Mouse (Mus musculus): ENCODE results near the gene Gm45808. TPM values are rescaled to one million over a fixed set of nuclear protein-coding genes. Genes with fewer than 3 reads are reported as not detected.
"Not testable (repeated sequence)": the region's sequence is repeated elsewhere in the genome, so short reads cannot be mapped to it uniquely, and the experiment has no call there.

The Gm45808 gene
- polyA plus RNA-seq, 1 experiment from 2014 or later: not detected

DNA sequence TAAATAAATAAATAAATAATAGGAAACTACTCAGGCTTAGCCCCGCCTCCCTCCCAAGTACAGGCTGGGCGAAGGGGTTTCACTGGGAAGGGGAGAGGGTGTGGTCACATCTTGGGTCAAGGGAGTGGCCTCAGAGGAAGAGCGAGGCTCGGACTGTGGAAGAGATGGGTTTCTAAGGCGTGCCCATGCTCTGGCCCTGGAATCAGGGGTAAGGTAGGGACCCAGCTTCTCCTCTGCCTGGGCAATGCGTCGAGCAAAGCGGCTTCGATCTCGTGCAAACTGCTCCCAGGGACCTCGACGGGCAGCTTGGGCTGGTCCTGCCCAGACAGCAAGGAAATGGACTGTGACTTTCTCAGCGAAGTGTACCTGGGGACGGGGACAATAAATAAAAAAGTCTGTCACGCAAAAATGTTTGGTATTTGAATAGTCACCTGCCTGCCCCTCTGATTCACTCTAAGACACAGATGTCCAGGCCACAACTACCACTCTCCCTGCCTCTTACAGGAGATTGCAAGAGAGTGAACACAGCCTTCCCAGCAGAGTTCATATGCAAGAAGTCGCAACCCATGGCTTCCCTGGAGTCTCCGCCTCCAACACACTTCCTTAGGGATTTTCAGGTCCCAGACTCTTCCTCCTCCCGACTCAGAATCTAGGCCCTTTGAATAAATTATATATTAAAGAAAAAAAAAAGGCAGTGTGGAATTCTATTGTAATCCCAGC is 36.5 kb upstream of the Gm45808 start:
- ATAC-seq: peak; percentile 14
- CTCF ChIA-PET: interaction anchor here (1.0 to 2.6 kb wide), 4 partner anchors 13 to 159 kb away, joined by 4 to 8 read pairs (median 6); partner anchors contain the start of gene Nucb1
- POLR2A ChIA-PET: interaction anchor here (0.7 kb wide), 1 partner anchor 124 kb away, joined by 3 read pairs; no protein-coding TSS in a partner anchor
- TF ChIP-seq CTCF (IDR thresholded peaks at IDR 0.05): no peak
- in situ Hi-C loops (cut with MboI; ENCODE audit: low pct_unique_long_range_greater_than_20kb): no loop called here
- no peak for DNase-seq (ENCODE audit: low read depth, low spot score)
- H3K27me3 ChIP-seq: no peaks in the 10 kb centered on the region

DNA sequence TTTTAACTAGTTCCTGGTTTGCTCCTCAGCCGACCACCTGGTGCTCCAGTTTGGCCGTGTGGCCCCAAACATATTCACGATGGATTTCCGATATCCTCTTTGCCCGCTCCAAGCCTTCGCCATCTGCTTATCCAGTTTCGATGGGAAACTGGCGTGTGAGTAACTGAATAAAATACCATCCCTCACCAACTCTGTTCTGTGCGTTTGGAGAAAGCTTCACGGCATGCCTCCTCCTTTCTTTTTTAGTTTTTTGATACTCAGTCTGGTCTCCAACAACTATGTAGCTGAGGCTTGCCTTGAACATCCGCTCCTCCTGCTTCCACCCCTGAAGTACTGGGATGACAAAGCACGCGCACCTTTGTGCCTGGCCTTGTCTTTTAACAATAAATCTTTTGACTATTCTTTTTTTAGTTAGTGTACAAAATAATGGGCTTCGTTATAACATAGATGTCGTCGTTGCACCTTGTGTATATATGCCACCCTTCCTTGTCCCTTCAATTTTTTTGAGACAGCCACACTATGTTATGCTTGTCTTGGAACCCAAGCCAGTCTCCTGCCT is 35.7 kb upstream of the Gm45808 start:
- DNase-seq (ENCODE audit: low read depth, low spot score): no peak
- ATAC-seq: no peak
- in situ Hi-C loops (cut with MboI; ENCODE audit: low pct_unique_long_range_greater_than_20kb): no loop called here
- POLR2A ChIA-PET: interaction anchor here (0.8 to 1.1 kb wide), 2 partner anchors 16 to 47 kb away, joined by 3 to 4 read pairs; no protein-coding TSS in a partner anchor
- no peaks in the 10 kb centered on the region for H3K27me3 ChIP-seq
- no peak for TF ChIP-seq CTCF (IDR thresholded peaks at IDR 0.05)
- CTCF ChIA-PET: interaction anchor here (0.6 to 2.6 kb wide), 5 partner anchors 17 to 160 kb away, joined by 3 to 8 read pairs (median 6); no protein-coding TSS in a partner anchor

GRCm38 (mm10) chr7:45521728-45522184 is 35.1 kb upstream of the Gm45808 start:
- ChIA-PET POLR2A (interaction anchor here (0.8 to 1.1 kb wide), 2 partner anchors 17 to 47 kb away, joined by 3 to 4 read pairs; no protein-coding TSS in a partner anchor), CTCF (interaction anchor here (0.6 to 2.6 kb wide), 5 partner anchors 17 to 161 kb away, joined by 3 to 8 read pairs (median 6); no protein-coding TSS in a partner anchor)
- no peak for ATAC-seq
- in situ Hi-C loops (cut with MboI; ENCODE audit: low pct_unique_long_range_greater_than_20kb): no loop called here
- no peak for TF ChIP-seq CTCF (IDR thresholded peaks at IDR 0.05)
- H3K27me3 ChIP-seq: no peaks in the 10 kb centered on the region
- no peak for DNase-seq (ENCODE audit: low read depth, low spot score)

GRCm38 (mm10) chr7:45520605-45521004 is 34.0 kb upstream of the Gm45808 start:
- TF ChIP-seq CTCF (IDR thresholded peaks at IDR 0.05): no peak
- in situ Hi-C loops (cut with MboI; ENCODE audit: low pct_unique_long_range_greater_than_20kb): no loop called here
- no peak for DNase-seq (ENCODE audit: low read depth, low spot score)
- no peaks in the 10 kb centered on the region for H3K27me3 ChIP-seq
- CTCF ChIA-PET: interaction anchor here (1.7 kb wide), 1 partner anchor 41 kb away, joined by 6 read pairs; no protein-coding TSS in a partner anchor
- POLR2A ChIA-PET: no interaction called here
- no peak for ATAC-seq

DNA sequence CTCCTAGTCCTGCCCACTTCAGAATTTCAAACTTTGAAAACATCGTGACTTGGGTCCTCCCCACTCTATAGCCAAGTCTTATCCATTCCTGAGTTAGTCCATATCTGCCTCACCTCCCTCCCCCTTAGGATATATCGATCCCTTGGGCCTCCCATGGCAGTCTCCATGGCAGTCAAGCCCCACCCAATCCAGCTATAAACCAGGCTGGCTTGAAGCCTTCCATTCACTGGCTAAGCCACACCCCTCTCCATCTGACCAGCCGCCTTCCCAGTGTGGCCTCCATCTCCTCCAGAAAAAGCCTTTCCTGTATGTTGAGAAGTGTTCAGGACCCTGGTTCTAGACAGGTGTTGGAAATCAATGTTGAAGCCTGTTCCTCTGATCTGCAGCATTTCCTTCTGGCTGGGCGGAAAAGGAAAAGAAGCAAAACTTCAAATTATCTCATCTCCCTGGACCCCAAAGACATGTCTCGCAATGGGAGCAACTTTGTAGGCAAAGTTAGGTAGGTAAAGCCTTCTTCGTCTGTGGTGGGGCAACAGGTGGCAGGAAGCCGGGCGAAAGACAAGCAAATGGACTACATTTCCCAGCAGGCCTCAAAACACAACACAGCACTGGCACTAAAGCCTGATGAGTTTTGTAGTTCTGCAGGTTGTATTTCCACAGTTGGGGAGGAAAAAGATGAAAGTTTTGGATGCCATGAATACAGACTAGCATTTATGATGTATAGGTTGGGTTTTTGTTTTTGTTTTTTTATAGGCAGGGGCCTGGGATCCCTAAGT is 32.9 kb upstream of the Gm45808 start:
- no peak for ATAC-seq
- DNase-seq (ENCODE audit: low read depth, low spot score): no peak
- in situ Hi-C loops (cut with MboI; ENCODE audit: low pct_unique_long_range_greater_than_20kb): no loop called here
- POLR2A ChIA-PET: no interaction called here
- TF ChIP-seq CTCF (IDR thresholded peaks at IDR 0.05): no peak
- CTCF ChIA-PET: no interaction called here
- H3K27me3 ChIP-seq: no peaks in the 10 kb centered on the region

DNA sequence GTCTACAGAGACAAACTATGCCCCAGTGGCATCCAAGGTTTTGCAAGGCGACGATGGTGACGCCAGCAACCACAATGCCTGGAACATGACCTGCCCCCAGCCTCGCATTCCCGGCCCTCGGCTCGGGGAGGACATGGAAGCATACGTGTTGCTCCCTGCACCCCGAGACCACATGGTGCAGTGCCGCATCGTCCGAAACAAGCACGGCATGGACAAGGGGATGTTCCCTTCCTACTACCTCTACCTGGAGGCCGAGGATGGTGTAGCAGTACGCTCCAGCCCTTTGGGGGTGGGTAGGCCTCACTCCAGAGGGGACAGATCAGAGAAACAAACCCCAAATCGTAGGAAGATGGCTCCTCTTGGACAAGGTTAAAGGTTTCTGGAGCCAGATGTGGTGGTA is 32.0 kb upstream of the Gm45808 start:
- CTCF ChIA-PET: no interaction called here
- in situ Hi-C loops (cut with MboI; ENCODE audit: low pct_unique_long_range_greater_than_20kb): no loop called here
- no peaks in the 10 kb centered on the region for H3K27me3 ChIP-seq
- POLR2A ChIA-PET: no interaction called here
- no peak for ATAC-seq
- no peak for TF ChIP-seq CTCF (IDR thresholded peaks at IDR 0.05)
- DNase-seq (ENCODE audit: low read depth, low spot score): no peak

DNA sequence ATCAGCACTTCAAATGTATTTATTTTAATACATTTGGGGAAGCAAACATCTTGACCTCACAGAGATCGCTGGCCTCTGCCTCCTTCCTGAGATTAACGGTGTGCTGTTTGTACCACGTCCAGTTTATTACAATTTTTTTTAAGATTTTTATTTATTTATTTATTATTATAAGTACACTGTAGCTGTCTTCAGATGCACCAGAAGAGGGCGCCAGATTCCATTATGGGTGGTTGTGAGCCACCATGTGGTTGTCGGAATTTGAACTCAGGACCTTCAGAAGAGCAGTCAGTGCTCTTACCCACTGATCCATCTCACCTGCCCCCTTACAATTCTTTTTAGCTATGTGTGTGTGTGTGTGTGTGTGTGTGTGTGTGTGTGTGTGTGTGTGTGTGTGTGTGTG is 30.2 kb upstream of the Gm45808 start:
- H3K27me3 ChIP-seq; in situ Hi-C loops (cut with MboI; ENCODE audit: low pct_unique_long_range_greater_than_20kb); POLR2A ChIA-PET; DNase-seq (ENCODE audit: low read depth, low spot score); CTCF ChIA-PET; ATAC-seq: not testable (repeated sequence)

DNA sequence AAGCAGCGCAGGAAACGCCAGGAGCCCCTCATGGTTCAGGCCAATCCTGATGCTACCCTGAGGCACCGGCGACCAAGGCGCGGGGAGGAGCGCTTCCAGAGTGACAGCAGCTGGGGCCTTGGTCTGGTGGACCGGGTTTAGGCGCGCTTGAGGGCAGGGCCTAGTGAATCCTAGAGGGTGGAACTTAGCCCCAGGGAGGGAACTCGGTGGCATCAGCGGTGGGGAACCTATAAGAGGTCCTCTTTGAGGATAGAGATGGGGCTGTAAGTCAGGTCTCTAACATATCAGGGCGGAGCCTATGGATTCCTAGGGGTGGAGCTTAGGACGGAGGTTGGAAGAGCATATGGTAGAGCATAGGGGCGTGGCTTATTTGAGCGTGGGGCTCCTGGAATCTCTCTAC is 28.8 kb upstream of the Gm45808 start:
- H3K27me3 ChIP-seq: no peaks in the 10 kb centered on the region
- CTCF ChIA-PET: no interaction called here
- POLR2A ChIA-PET: no interaction called here
- in situ Hi-C loops (cut with MboI; ENCODE audit: low pct_unique_long_range_greater_than_20kb): no loop called here
- no peak for DNase-seq (ENCODE audit: low read depth, low spot score)
- TF ChIP-seq CTCF (IDR thresholded peaks at IDR 0.05): no peak
- no peak for ATAC-seq

DNA sequence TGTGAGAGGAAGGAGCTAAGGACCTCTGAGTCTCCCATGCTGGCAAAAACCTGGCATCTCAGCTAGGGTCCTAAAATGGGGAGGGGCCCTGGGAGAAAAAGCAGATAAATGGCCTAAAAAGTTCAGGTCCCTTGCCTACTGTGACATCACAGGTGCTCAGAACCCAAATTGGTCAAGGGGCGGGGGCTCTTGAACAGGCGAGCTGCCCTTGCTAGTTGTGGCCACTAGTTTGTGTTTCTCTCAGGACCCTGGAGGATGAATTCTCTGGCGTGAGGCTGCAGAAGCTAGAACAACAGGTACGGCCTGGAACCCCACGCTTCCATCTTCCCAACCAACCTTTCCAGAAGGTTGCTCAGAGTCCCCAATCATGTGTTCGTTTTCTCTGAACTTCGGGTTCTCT is 27.8 kb upstream of the Gm45808 start:
- DNase-seq (ENCODE audit: low read depth, low spot score): no peak
- POLR2A ChIA-PET: interaction anchor here (0.6 kb wide), 1 partner anchor 166 kb away, joined by 3 read pairs; no protein-coding TSS in a partner anchor
- no peak for TF ChIP-seq CTCF (IDR thresholded peaks at IDR 0.05)
- in situ Hi-C loops (cut with MboI; ENCODE audit: low pct_unique_long_range_greater_than_20kb): no loop called here
- H3K27me3 ChIP-seq: no peaks in the 10 kb centered on the region
- CTCF ChIA-PET: no interaction called here
- ATAC-seq: no peak

DNA sequence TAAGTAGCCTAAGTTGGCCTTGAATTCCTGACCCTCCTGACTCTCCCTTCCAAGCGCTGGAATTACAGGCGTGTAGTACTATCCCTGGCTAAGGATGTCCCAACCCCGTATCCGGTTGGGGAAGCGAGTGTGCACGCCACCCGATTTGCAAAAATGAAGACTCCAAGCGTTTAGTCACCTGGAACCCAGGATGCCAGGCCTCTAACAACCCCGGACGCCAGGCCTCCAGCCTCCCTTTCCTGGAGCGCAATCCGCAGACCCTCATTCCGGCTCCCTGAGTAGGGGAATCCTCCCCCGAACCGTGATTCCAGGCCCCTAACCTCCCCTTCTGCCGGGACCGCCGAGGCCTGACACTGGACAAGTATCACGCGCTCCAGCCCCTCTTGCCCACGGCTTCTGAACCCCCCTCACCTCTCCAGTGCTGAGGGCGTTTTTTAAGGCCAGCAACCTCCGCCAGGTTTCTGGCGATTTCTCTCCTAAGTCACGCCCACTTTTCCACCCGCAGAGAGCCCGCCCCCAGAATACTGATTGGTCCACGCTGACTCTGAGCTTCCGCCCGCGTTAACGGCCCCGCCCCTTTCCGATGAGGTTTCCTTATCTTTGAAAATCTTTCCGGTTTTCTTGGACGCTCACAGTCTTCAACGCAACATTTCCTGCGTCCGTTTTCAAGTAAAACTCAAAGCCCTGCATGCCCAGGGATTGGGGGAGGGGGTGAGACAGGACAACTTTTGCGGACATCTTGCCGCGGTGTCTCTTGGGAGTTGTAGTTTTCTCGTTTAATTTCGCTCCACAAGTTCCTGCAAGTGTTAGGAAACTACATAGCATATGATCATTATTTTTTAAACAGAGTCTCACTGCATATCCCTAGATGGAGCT is 23.5 kb upstream of the Gm45808 start, which contains the start of gene Nucb1:
Gene Nucb1 (minus strand): TSS at position 495 of the 876 bp plus-strand sequence.
- in situ Hi-C loops (cut with MboI; ENCODE audit: low pct_unique_long_range_greater_than_20kb): no loop called here
- no peaks in the 10 kb centered on the region for H3K27me3 ChIP-seq
- CTCF ChIA-PET: interaction anchor here (1.0 to 2.3 kb wide), 6 partner anchors 9 to 48 kb away, joined by 3 to 8 read pairs (median 3); no protein-coding TSS in a partner anchor
- no peak for TF ChIP-seq CTCF (IDR thresholded peaks at IDR 0.05)
- POLR2A ChIA-PET: interaction anchor here (1.2 to 1.4 kb wide), 3 partner anchors 8 to 29 kb away, joined by 4 to 5 read pairs (median 5); no protein-coding TSS in a partner anchor
- DNase-seq (ENCODE audit: low read depth, low spot score): peak; percentile 47
- ATAC-seq: peak; percentile 71
